Mouse (Mus musculus) large intestine, adult 2 months (tissue): ENCODE measurements at regions not wholly inside any gene's neighbourhood (a gene's known extent, or its start where the extent isn't known, plus 50 kb on each side); places are given as distances from the start of the nearest gene placed in this dataset.

Experiments
- DNase-seq: peaks from one replicate; pipeline ENCODE4 v3.0.0-alpha.2; 2012; ENCODE audit warnings: low read depth, low spot score
- WGBS: fragments of 180-500 bp; shearing (Covaris S2); methylation state at CpG from one replicate; pipeline ENCODE4 v1.1.7; 2018; 5-methylcytosine and 5-hydroxymethylcytosine counted together

DNA sequence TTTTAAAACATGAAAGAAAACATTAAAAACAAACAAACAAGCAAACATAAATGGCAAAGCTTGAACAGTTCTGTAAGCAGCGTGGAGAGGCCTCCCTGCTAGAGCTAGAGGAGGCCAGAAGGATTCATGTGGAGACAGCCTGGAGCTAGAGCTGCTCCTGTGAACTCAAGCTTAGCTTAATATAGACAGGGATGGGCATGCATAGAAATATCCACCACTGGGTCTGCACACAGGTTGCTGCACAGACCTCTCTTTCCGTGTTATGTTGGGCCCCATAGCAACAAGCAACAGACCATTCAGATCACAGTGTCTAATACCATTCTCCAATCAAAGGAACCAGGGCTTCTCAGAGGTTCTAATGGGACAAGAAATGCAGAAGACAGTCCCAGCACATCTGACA, 122.9 kb upstream of the Magi3 start:
- DNase-seq, result no peak
- 88% methylated on average over 2 of the region's 2 CpGs for WGBS

DNA sequence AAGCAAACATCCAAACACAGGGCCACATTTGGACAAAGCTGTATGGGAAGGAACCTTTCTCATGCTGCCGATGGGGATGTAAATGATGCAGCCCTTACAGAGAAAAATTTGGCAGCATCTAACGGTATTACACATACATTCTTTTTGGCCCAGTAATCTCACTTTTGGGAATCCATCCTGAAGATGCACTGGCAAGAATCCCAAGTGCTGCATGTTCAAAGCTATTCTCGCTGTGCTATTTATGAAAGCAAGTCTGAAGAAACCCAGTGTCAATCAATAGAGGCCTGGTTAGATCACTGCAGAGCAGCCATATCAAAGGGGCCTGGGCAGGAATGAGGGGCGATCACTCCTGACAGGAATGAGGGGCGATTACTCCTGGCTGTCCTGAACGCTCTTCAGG, 122.0 kb upstream of the Magi3 start:
- 80% methylated on average over 6 of the region's 6 CpGs for WGBS
- no peak for DNase-seq

GRCm38 (mm10) chr3:104340331-104340730, 120.2 kb upstream of the Magi3 start:
- 85% methylated on average over 2 of the region's 2 CpGs for WGBS
- DNase-seq, result no peak

GRCm38 (mm10) chr3:104336867-104337266, 116.7 kb upstream of the Magi3 start:
- WGBS, result 84% methylated on average over 5 of the region's 5 CpGs
- DNase-seq, result no peak

DNA sequence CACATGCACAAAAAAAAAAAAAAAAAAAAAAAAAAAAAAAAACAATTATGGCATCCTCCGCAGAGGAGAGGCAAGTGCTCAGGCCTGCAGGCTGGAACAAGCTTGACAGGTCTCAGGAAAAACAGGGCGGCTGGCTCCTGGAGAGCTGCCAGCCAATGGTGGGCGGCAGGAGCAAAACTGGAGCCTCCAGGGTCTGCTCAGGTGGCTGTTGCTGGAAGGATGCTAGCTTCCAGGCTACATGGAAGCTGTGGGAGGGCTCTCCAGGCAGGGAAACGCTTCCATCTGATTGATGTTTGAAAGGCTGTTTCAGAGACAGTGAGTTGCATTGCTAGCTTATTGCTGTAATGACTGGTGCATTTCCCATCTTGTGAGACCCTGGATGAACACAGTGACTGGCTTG, 116.1 kb upstream of the Magi3 start:
- WGBS, result 37% methylated on average over 4 of the region's 4 CpGs

GRCm38 (mm10) chr3:104334760-104335159, 114.6 kb upstream of the Magi3 start:
- WGBS, result 73% methylated on average over 7 of the region's 7 CpGs

More for the DNA sequence above, 116.1 kb upstream of the Magi3 start:
- DNase-seq, result no peak

DNA sequence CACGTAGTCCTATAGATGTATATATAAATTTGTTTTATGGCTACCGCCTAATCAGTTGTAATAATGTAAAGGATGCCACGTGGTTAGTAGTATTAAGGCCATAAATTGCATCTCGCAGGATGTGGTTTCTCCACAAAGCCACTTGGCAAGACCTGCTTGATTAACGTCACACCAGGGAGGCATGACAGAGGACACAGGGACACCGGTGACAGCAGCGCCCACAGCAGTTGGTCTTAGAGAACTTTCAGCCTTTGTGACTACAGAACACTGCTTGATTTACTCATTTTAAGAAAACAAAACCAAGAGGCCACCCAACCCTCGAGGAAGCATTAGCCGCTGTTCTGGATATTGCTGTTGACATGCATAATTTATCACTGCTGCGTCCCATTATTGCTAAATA, 113.2 kb upstream of the Magi3 start:
- no peak for DNase-seq
- 85% methylated on average over 10 of the region's 10 CpGs for WGBS

More at GRCm38 (mm10) chr3:104334760-104335159, 114.6 kb upstream of the Magi3 start:
- DNase-seq, result no peak

DNA sequence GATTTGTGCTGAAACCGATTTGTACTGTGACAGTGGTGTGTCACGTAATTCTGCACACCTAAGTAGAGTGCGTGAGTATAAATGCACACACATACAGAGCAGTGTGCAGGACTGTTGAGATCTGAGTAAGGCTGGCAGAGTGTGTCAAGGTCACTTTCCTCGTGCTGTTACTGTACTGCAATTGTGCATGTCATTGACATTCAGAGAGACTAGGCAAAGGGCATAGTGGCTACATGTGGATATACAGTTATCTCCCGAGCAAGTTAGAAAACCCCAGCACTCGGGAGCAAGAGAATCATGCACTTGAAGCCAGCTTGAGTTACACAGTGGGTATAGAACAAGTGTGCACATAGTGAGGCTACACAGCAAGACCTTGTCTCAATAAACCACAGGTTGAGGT, 110.5 kb upstream of the Magi3 start:
- DNase-seq, result no peak
- 83% methylated on average over 6 of the region's 6 CpGs for WGBS

DNA sequence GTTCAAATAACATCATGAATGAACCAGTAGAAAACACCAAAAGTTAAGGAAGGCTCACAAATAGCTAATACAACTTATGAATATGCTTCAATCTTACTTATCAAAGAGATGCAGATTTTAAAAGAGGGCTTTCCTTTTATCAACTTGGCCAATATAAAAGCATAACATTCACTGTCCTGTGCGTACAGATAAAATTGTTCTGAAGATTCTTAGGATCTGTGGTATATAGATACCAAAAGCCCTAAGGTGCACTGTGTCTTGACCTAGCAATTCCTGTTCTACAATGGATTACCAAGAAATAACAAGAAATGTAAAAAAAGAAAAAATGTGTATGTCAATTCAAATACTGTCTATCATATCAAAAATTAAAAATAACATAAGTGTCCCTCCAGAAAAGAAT, 107.7 kb upstream of the Magi3 start:
- WGBS, result 98% methylated on average over 1 of the region's 1 CpGs
- no peak for DNase-seq

GRCm38 (mm10) chr3:104327034-104327729, 107.0 kb upstream of the Magi3 start:
- 87% methylated on average over 12 of the region's 12 CpGs for WGBS
- no peak for DNase-seq

DNA sequence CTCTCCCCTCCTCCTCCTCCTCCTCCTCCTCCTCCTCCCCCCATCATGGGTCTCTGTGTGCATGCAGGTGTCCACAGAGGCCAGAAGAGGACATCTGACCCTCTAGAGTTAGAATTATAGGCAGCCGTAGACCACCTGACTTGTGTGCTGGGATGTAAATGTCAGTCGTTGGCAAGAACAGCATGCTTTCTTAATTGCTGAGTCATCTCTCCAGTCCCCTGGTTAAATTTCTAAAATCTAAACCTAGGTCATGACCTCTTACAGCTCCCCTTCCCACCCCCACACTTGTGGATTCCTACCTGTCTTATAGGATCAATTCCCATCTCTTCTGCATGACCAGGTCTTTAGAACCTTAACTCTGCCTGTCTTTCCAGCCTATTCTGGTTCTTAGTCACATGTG, 102.4 kb upstream of the Magi3 start:
- 72% methylated on average over 2 of the region's 2 CpGs for WGBS

DNA sequence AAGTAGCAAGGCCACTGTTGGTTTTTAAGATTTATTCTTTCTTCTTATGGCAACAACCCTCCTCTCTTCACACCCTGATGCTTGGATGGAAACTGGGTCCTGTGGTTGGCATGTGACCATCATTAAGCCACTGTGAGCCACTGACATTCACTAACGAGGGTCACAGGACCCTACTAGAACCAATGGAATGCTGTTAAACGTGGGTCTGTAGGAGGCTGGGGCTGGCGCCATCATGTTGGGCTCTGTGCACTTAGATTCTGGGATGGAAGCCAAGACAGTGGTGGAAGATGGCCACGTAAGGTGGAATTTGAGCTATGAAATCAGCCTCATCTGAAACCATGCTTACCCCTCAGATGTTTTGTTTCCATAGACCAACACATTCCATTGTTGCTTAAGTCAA, 100.2 kb upstream of the Magi3 start:
- DNase-seq, result no peak
- WGBS, result 52% methylated on average over 4 of the region's 4 CpGs

More for the DNA sequence above, 102.4 kb upstream of the Magi3 start:
- DNase-seq, result no peak

DNA sequence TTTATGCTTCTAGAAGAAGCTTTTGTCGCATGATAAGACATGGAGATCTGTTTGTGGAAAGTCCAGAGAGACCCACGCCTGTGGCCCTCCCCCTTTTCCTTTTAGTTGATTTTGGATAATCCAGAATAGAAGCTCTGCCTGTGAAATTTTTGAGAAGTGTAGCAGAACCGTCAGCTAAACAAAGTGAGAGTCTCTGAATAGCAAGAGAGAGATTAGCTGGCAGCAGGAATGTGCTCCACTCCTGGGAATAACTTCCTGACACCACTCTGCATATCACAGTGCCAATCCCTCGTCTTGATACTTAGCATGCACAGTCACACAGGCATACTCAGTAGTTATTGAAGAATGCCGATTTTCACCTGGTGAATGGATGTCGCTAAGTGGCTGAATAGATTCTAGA, 99.2 kb upstream of the Magi3 start:
- 39% methylated on average over 6 of the region's 6 CpGs for WGBS
- DNase-seq, result no peak

- DNase-seq, result no peak
- 69% methylated on average over 8 of the region's 8 CpGs for WGBS
Measured at GRCm38 (mm10) chr3:104318911-104319310, 98.7 kb upstream of the Magi3 start.

DNA sequence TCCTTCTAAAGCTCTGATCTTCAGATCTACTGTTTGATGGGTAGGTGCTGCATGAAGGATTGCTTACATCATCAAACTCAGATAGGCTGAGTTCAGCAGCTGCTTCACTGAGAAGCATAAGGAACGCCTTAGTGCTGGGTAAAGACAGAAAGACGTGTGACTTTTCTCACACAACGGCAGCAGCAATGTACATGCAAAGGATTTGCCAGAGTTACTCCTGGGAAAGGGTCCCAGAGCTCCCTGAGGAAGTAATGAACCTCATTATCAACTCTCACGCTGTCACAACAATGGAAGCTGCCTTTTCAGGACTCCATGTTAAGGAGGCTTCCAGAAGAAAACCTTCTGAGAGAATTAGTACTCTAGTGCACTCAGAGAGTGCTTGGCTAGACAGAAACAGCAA, 97.4 kb upstream of the Magi3 start:
- DNase-seq, result no peak
- WGBS, result 92% methylated on average over 4 of the region's 4 CpGs

- no peak for DNase-seq
- WGBS, result 45% methylated on average over 4 of the region's 4 CpGs
Measured at GRCm38 (mm10) chr3:104313063-104313462, 92.9 kb upstream of the Magi3 start.

GRCm38 (mm10) chr3:104306961-104307360, 86.8 kb upstream of the Magi3 start:
- DNase-seq, result no peak
- 89% methylated on average over 1 of the region's 1 CpGs for WGBS

DNA sequence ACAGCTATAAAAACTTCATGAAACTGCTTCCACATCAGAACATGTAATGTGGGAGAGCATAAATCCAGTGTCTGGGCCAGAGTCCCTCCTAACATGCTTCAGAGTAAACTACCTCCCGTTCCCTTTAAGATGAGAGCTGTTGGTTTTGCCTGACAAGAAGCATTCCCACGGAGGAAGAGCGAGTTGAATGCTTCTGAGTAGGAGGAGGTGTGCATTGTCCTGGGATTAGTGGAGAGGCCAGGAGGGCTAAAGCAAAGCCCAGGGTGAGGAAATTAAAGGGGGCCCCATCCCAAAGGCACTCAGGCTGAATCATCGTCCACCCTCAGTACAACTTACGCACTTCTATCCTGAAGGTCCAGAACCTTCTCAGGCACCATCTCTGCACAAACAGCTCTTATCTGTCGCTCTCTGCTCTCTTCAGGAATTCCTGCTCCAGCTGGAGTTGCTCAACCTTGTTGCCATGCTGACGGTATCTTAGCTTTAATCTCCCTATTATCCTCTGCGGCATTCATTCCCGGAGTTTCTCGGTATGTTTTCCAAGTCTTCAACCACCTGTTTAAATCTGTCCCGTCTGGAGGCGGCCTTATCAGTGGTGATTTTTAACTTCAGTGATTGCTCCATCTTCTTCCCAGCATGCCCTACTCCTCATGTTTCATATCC, 85.9 kb upstream of the Magi3 start:
- 28% methylated on average over 12 of the region's 12 CpGs for WGBS
- no peak for DNase-seq

- DNase-seq, result no peak
- WGBS, result 70% methylated on average over 7 of the region's 7 CpGs
Measured at GRCm38 (mm10) chr3:104303577-104303976, 83.4 kb upstream of the Magi3 start.

DNA sequence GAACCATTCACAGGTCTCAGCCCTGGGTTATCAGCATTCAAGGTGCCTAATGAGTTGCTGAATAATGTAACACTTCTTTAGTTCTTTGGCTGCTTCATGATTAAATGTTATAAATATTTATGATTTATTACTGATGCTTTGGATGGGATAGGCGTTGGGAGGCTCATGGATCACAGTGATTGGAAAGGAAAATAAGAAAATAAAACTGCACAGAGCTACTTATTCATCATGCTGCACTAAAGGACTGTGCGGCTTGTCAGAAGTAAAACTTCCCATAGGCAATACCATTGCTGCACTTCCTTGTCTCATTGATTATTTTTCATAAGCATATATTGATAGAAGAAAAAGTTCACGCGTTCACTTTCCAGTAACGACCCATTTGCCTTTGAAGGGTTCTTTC, 80.0 kb upstream of the Magi3 start:
- no peak for DNase-seq
- WGBS, result 88% methylated on average over 5 of the region's 5 CpGs

DNA sequence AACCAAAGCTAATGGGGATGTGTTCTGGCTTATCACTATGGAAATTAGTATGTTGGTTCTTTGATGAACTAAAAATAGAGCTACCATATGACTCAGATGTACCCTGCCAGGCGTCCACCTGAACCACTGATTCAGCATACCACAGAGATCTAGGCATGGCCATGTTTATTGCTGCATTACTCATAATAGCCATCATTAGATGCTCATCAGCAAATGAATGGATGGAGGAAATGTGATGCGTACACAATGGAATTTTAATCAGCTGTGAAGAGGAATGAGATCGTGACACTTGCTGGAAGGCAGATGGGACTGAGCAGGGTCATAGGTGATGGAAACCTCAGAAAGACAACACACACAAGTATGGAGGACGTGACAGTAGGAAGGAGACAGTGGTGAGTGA, 78.7 kb upstream of the Magi3 start:
- no peak for DNase-seq
- WGBS, result 48% methylated on average over 4 of the region's 4 CpGs
